Mouse (Mus musculus): ENCODE measurements around the gene Acox3.

DNA sequence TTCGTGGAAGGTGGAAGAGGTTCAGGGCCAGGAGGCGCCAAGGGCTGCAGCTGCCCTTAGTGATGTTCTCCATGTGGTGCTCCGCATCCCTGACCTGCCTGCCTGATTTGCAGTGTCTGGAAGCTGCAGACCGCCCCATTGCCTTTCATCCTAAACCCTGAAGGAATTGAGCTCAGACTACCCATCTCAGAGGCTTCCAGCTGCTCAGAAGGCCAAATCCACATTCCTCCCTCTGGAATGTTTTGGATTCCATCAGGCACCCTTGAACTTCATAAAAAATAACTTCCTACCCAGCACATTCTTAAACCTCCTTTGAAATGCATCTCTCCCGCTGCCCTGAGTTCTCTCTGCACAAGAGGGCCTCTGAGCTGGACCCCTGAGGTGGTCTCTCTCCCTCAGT is 42.3 kb upstream of the Acox3 start:
- TF ChIP-seq TAL1 (IDR thresholded peaks at IDR 0.05; ENCODE audit: low read length), result no peak
- no peak for TF ChIP-seq GATA1 (IDR thresholded peaks at IDR 0.05; ENCODE audit: low read length)

Data from erythroblast, embryonic 14.5 days (primary cell).